Mouse (Mus musculus): ENCODE measurements around the gene Spint3.

Gene Spint3

GRCm38 (mm10) chr2:164563339-164564038, 9.8 kb downstream of the Spint3 start:
- Histone ChIP-seq H3K36me3 (ENCODE audit: control insufficient read depth, insufficient read depth, low read length, poor library complexity, severe bottlenecking) (no peaks in the 10 kb centered on the region), H3K27me3 (ENCODE audit: control insufficient read depth, insufficient read depth, low read length, poor library complexity, severe bottlenecking) (peaks cover 1% of the 10 kb centered on the region)
- DNase-seq (ENCODE audit: low read depth, low spot score) = peak; percentile 9

DNA sequence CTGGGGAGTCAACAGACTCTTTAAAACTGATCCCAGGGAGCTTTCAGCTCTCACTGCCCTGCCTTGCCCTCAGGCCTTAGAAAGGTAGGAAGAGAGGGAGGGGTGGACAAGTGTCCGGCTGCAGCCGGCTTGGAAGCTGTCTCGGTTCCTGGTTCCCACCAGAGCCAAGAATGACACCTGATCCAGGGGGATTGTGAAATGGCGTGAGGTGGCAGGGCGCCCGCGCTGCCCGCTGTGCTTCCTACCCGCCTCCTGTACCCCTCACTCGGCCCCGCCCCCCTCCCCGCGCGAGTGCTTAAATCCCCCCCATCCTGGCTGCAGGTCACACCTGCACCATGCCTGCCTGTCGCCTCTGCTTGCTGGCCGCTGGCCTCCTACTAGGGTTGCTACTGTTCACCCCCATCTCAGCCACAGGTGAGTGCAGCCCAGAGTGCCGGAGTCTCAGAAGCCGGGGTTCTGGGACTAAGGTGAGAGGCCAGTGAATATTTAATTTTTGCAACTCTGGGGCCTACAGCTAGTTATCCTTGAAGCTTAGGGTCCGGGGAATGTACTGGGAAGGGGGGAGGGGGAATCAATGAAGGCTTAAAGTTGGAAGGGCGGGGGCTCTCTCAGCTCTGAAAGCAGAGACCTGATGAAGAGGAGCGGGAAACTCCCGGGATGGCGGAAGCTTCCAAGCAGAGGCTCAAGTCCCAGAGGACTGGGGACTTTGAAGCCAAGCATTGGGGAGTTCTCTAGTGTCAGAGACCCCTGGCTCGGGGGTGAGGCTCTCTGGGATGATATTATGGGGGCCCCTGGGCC, 10.7 kb downstream of the Spint3 start, which contains the start of gene Wfdc2:
Wfdc2 (plus strand) TSS at position 23 of the 798 bp plus-strand sequence.
- DNase-seq (ENCODE audit: low read depth, low spot score) = no peak
- Histone ChIP-seq H3K36me3 (ENCODE audit: control insufficient read depth, insufficient read depth, low read length, poor library complexity, severe bottlenecking) (no peaks in the 10 kb centered on the region), H3K27me3 (ENCODE audit: control insufficient read depth, insufficient read depth, low read length, poor library complexity, severe bottlenecking) (peaks cover 1% of the 10 kb centered on the region)

DNA sequence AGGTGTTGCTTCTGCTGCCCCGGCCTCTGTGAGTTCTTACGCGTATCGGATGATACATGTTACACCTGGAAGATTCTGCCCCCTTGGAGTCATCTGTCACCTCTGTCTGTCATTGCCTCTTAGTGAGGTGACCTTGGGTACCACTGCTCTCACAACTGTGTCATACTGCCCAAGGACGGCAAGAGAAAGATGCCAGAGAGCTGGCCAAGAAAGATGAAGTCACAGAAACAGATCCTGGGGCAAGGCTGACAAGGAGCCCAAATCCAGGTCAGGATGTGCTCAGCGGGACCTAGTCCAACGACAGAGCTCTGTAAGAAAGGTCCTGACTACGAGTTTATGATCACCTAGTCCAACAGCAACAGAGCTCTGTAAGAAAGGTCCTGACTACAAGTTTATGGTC, 13.2 kb downstream of the Spint3 start:
- Histone ChIP-seq H3K27me3 (ENCODE audit: control insufficient read depth, insufficient read depth, low read length, poor library complexity, severe bottlenecking) (peaks cover 1% of the 10 kb centered on the region), H3K36me3 (ENCODE audit: control insufficient read depth, insufficient read depth, low read length, poor library complexity, severe bottlenecking) (no peaks in the 10 kb centered on the region)
- DNase-seq (ENCODE audit: low read depth, low spot score) = no peak

DNA sequence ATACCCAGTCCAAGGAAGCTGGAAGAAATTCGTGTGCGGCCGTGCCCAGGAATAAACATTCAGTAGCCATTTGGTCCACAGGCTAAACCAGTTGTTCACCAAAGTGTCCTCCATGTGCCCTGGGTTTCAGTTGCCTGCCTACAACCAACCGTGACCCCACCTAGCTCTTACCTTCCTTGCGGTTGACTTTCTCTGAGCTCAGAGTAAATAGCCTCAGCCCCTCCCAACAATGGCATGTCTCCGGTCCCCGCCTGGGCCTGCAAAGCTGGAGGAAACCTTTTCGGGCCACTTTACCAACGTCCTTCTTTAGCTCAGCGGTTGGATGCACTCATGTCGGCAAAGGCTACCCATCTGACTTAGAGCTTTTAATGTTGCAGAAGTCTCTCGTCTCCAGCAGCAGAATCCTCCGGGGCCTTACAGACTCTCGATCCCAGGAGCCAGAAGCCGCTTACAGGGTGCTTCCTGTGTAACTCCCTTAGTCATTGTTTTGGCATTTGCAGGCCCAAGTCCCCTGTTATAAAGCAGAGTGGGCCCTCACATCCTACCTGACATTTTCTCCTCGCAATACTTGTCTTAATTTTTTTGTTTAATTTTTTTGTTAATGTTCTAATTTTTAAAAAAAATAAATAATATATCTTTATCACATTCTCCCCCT, 14.1 kb downstream of the Spint3 start:
- H3K27me3 ChIP-seq (ENCODE audit: control insufficient read depth, insufficient read depth, low read length, poor library complexity, severe bottlenecking) = peaks cover 1% of the 10 kb centered on the region; the same call in 1 of the 2 replicates
- no peak for DNase-seq (ENCODE audit: low read depth, low spot score)
- H3K36me3 ChIP-seq (ENCODE audit: control insufficient read depth, insufficient read depth, low read length, poor library complexity, severe bottlenecking) = no peaks in the 10 kb centered on the region

GRCm38 (mm10) chr2:164558426-164558825, 14.8 kb downstream of the Spint3 start:
- DNase-seq (ENCODE audit: low read depth, low spot score) = no peak
- peaks cover under 1% of the 10 kb centered on the region; the same call in 1 of the 2 replicates for H3K27me3 ChIP-seq (ENCODE audit: control insufficient read depth, insufficient read depth, low read length, poor library complexity, severe bottlenecking)

GRCm38 (mm10) chr2:164551502-164551901, 21.8 kb downstream of the Spint3 start:
- Histone ChIP-seq H3K36me3 (ENCODE audit: control insufficient read depth, insufficient read depth, low read length, poor library complexity, severe bottlenecking) (no peaks in the 10 kb centered on the region), H3K27me3 (ENCODE audit: control insufficient read depth, insufficient read depth, low read length, poor library complexity, severe bottlenecking) (no peaks in the 10 kb centered on the region)
- DNase-seq (ENCODE audit: low read depth, low spot score) = no peak

More at GRCm38 (mm10) chr2:164558426-164558825, 14.8 kb downstream of the Spint3 start:
- no peaks in the 10 kb centered on the region for H3K36me3 ChIP-seq (ENCODE audit: control insufficient read depth, insufficient read depth, low read length, poor library complexity, severe bottlenecking)

GRCm38 (mm10) chr2:164550895-164551269, 22.4 kb downstream of the Spint3 start:
- no peaks in the 10 kb centered on the region for H3K27me3 ChIP-seq (ENCODE audit: control insufficient read depth, insufficient read depth, low read length, poor library complexity, severe bottlenecking)
- DNase-seq (ENCODE audit: low read depth, low spot score) = no peak
- H3K36me3 ChIP-seq (ENCODE audit: control insufficient read depth, insufficient read depth, low read length, poor library complexity, severe bottlenecking) = no peaks in the 10 kb centered on the region

DNA sequence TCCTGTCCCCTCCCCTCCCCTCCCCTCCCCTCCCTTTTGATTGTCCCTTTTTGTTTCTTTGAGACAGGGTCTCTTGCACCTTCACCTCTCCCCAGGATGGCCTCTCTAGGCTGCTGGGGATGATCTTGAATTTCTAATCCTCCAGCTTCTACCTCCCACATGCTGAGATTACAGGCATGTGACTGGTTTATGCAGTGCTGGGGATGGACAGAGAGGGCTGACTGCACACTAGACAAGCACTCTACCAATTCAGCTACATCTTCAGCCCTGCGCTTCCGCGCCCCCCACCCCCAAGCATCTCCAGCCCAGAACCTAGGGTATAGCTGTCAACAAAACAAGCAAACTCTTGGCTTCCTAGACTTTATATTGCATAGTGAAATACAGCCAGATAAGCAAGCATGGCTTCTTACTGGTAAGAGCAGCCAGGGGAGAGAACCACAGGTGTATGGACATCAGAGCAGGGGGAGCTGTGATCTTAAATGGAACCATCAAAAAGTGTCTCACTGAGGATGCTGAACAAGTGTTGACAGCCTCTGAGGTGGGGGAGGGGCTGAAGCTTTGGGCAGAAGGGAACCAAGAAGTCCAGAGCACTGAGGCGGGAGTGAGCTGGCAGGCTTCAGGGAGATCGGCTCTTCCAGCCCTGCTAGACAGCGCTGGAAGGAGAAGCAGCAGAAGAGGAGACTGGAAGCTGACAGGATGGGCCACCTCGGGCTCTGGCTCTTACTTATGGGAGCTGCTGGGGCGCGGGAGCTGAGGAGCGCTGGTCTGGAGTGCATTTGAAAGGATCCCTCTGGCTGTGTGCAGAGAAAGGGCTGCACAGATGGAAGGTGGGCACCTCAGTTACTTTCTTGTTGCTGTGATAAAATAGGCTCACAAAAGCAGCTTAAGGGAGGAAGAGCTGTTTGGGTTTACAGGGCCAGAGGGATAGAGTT, 23.0 kb downstream of the Spint3 start:
- no peaks in the 10 kb centered on the region for H3K36me3 ChIP-seq (ENCODE audit: control insufficient read depth, insufficient read depth, low read length, poor library complexity, severe bottlenecking)
- no peak for DNase-seq (ENCODE audit: low read depth, low spot score)
- H3K27me3 ChIP-seq (ENCODE audit: control insufficient read depth, insufficient read depth, low read length, poor library complexity, severe bottlenecking) = no peaks in the 10 kb centered on the region

DNA sequence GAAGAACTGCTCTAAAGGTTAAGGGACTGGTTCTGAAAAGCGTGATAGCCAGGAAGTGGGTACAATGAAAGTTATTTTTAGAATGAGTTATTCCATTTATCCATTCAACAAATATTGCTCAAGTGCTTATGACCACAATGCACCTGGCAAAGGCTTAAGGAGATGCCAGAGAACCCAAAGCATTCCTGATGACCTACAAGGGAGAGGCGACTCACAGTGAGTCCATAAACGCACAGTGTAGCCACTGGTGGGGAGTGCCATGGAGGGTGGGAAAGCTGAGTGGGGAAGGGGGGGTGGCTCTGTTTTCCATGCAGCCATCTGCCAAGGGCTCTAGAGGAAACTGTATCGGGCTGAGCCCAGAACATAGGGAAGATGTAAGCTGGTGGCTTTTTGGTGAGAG, 23.9 kb downstream of the Spint3 start:
- no peaks in the 10 kb centered on the region for H3K27me3 ChIP-seq (ENCODE audit: control insufficient read depth, insufficient read depth, low read length, poor library complexity, severe bottlenecking)
- no peaks in the 10 kb centered on the region for H3K36me3 ChIP-seq (ENCODE audit: control insufficient read depth, insufficient read depth, low read length, poor library complexity, severe bottlenecking)
- no peak for DNase-seq (ENCODE audit: low read depth, low spot score)

GRCm38 (mm10) chr2:164544454-164545097, 28.7 kb downstream of the Spint3 start:
- DNase-seq (ENCODE audit: low read depth, low spot score) = no peak
- H3K27me3 ChIP-seq (ENCODE audit: control insufficient read depth, insufficient read depth, low read length, poor library complexity, severe bottlenecking) = no peaks in the 10 kb centered on the region
- no peaks in the 10 kb centered on the region for H3K36me3 ChIP-seq (ENCODE audit: control insufficient read depth, insufficient read depth, low read length, poor library complexity, severe bottlenecking)

- Histone ChIP-seq H3K36me3 (ENCODE audit: control insufficient read depth, insufficient read depth, low read length, poor library complexity, severe bottlenecking) (no peaks in the 10 kb centered on the region), H3K27me3 (ENCODE audit: control insufficient read depth, insufficient read depth, low read length, poor library complexity, severe bottlenecking) (no peaks in the 10 kb centered on the region)
- no peak for DNase-seq (ENCODE audit: low read depth, low spot score)
Observed at GRCm38 (mm10) chr2:164543745-164544144, 29.5 kb downstream of the Spint3 start.

DNA sequence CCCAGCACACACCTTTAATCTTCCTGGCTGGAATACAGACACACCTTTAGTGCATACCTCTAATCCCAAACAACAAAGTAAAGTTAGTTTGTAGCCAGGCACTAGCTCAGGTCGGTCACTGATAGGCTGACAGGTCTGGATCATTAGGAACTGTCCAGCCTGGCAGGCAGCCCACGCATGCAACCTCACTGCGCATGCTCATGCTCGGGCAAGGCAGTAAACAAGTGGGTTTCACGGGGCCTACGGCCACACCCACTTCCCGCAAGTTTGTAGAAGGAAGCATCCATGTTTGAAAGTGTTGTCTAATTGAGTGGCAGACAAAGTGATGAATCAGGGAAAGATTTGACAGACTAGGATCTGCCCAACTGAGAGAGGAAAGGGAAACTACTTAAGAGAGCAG, 30.7 kb downstream of the Spint3 start:
- Histone ChIP-seq H3K36me3 (ENCODE audit: control insufficient read depth, insufficient read depth, low read length, poor library complexity, severe bottlenecking) (no peaks in the 10 kb centered on the region), H3K27me3 (ENCODE audit: control insufficient read depth, insufficient read depth, low read length, poor library complexity, severe bottlenecking) (peaks cover under 1% of the 10 kb centered on the region; the same call in 1 of the 2 replicates)
- no peak for DNase-seq (ENCODE audit: low read depth, low spot score)

- H3K36me3 ChIP-seq (ENCODE audit: control insufficient read depth, insufficient read depth, low read length, poor library complexity, severe bottlenecking) = no peaks in the 10 kb centered on the region
- no peak for DNase-seq (ENCODE audit: low read depth, low spot score)
Observed at GRCm38 (mm10) chr2:164542132-164542531, 31.1 kb downstream of the Spint3 start.

More at GRCm38 (mm10) chr2:164542132-164542531, 31.1 kb downstream of the Spint3 start:
- H3K27me3 ChIP-seq (ENCODE audit: control insufficient read depth, insufficient read depth, low read length, poor library complexity, severe bottlenecking) = peaks cover 2% of the 10 kb centered on the region; the same call in 1 of the 2 replicates

Data from splenic B cell, adult 2 months (primary cell).